Mouse (Mus musculus): ENCODE results near the gene Ctnnd2.
A peak's percentile ranks its signal among the peaks of the same experiment; 100 is the strongest.
"Not testable (repeated sequence)": the region's sequence is repeated elsewhere in the genome, so short reads cannot be mapped to it uniquely, and the experiment has no call there.

Ctnnd2 gene

DNA sequence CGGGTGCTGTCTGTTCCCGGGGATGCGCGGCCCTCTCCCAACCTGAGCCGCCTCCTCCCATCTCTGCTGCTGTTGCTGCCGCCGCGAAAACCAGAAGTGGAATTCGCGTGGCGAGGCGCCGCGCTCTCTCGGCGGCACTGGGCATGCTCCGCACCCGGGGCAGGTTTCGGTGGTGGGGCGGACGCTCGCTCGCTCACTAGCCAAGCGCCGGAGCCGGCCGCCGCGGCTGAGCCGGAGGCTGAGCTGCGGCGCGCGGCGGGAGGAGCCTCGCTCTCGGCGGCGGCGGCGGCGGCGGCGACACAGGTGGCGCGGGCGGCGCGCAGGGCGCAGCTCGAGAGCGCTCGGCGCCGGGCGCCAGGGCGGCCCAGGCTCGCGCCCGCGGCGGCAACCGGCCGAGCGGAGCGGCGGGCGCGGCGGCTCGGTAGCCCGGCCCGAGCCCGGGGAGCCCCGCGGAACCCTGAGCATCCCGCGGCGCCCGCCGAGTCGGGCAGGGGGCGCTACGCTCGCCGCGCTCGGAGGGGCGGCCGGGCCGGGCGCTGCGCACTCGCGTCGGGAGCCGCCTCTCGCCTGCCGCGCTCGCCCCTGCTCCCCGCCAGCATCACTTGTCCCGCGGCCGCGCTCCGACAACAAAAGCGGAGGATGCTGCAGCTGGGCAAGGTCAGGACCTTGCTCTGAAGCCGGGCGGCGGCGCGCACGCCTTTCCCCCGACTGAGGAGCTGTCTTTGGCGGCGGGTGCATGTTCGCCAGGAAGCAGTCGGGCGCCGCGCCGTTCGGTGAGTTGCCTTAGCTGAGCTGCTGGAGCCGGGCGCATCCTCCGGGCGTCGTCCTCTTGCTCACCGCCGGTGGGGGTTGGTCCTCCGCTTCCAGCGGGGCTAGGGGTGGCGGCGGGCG lies at the start of gene Ctnnd2:
Gene Ctnnd2 (plus strand): TSS at position 203 of the 891 bp plus-strand sequence.
- peak; percentile 63 to 78 for DNase-seq (ENCODE audit: low spot score in 2 of 2)

DNA sequence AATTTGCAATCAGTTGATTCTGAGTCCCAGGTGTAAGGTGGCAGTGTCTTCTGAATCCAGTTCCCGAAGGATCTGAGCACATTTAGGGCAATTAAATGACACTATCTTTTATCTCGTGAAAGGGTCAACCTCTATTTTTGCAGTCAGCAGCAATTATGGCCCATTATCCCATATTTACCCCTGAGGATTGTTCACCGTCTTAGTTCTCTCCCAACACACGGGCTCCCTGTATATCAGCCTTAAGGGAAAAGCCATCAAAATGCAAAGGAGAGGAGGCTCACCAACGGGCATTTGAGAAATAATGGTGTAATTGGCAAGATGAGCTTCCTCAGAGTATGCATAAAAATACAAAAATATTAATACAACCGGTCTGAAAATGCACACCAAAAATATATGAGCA lies 41.7 kb upstream of the Ctnnd2 start:
- DNase-seq (ENCODE audit: low spot score in 2 of 2): no peak

DNA sequence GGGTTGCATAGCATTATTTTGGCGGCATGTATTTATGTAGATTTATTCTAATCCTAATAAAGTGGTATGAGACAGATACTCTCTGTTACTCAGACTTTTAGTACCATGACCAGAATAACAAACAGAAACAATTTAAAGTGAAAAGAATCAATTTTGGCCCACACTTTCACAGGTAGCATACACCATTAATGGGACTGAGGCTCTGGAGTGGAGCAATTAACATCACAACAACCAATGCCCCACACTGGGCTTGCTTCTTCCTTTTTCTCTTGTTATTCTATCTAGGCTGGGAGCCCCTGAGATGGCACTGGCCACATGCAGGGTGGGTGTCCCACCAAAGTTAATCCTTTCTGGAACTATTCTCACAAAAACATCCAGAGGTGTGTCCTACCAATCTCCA lies 32.8 kb upstream of the Ctnnd2 start:
- not testable (repeated sequence) for DNase-seq (ENCODE audit: low spot score in 2 of 2)

DNA sequence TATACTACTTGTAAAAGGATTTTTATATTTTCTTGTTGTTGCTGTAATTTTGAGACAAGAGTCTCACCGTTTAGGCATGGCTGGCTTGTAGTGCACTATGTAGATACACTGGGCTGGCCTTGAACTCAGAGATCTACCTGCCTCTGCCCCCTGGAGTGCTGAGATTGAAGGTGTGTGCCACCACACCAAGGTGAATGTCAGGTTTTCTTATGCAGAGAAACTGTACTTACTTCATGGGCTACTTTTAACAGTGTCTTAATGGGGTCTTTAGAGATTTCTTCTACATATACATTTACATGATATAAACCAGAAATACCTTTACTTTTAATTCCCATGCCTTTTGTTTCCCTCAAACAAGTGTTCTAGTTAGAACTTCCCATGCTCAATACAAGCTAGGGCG lies 27.0 kb upstream of the Ctnnd2 start:
- no peak for DNase-seq (ENCODE audit: low spot score in 2 of 2)

DNA sequence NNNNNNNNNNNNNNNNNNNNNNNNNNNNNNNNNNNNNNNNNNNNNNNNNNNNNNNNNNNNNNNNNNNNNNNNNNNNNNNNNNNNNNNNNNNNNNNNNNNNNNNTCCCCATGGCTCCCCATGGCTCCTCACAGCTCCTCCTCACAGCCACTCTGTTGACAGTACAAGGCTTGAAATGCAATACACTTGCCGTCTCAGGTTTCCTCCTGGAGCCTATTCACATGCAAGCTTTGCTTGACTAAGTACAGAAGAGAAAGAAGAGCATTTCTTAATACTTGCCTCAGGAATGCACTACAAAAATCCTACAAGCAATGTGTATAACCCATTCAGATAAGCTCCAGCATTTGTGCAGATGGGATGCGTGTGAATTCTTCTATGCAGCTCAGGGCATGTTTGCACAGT lies 20.2 kb upstream of the Ctnnd2 start:
- no peak for DNase-seq (ENCODE audit: low spot score in 2 of 2)

DNA sequence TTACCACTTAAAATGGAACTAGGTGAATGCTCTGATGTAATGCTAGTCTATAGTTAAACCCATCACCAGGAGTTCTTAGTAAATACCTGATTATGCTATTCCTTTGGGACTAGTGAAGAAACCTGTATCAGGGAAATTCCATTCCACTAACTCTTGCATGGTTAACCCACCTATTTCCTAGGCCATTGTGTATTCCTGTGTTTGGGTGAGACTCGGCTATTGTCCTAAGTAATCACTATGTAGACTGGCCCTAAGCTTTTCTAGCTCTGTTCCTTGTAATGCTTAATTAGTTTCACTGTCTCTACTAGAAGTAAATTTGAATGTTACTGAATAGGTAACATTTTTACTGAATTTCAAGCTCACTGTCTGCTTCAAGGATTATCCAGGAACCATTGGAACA lies 14.4 kb upstream of the Ctnnd2 start:
- no peak for DNase-seq (ENCODE audit: low spot score in 2 of 2)

DNA sequence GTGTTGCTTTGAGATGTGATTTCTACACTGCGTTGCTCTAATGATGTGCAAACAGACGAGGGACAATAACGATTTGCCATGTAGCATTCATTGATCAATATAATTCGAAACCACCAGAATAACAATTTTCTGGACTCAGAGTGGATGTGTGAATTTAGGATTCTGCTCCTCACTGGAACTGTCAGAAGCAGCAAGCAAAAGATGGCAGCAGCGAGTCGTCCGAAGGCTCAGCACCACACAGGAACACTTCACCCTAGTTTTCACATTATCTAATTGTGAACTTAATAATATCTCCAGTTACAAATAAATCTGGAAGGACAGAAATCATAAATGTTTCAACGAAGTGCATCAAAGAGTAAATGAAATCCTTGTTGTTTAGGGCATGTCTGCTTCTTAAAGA lies 2.4 kb upstream of the Ctnnd2 start:
- no peak for DNase-seq (ENCODE audit: low spot score in 2 of 2)

DNA sequence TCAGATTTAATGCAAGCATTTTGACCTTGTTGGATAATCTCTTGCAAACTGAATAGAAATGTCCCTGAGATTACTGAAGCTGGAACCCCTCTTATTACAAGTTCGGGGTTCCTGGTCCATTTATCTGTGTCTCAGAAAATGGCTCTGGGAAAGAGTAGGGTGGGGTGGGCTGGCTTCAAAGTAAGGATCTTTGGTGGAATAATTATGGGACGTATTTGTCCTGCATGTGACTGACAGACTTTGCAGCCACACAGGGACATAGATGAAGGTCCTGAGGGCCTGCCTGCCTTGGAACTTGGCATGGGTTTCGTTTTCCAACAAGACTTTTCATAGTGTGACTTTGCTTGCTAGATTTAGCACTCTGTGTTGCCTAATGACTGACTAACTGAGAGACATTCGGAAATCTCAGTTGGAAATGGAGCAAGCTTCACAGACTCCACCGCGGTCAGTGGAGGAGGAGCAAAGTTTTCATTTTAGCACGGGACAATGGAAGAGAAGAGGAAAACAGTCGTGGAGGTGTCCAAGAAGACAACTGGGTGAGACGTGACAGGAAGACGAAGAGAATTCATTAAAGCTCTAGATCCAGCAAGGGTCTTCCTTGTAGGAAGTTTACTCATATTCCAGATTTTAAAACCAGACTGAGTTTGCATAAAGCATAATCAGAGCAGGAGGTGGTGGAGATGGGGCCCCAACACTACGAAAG lies 749 bp upstream of the Ctnnd2 start:
- DNase-seq (ENCODE audit: low spot score in 2 of 2): no peak

DNA sequence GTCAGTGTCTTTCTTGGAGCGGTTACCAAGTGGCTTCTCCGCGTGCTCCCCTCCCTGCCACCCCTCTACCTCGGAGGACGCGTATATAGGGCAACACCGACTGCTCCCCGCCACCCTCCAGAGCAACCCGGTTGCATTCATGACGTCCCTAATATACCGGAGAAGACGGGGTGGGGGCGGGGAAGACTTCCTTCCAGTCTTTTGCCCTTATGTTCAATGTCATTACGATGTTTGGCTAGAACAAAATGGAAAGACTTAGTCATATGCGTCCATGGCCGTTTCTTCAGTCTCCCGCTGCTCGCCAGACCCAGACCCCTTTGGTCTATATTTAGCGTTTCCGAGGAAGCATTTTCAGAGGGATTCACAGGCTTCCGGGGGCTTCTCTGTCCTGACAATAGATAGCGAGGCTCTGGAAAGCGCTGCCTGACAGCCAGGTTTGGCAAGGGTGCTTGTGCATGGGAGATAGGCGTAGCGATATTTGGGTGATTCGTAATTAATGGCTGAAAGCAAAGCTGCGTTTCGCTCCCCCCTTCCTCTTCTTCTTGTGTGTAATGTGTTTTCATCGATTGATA lies 1.1 kb downstream of the Ctnnd2 start:
- peak; percentile 22 to 28 for DNase-seq (ENCODE audit: low spot score in 2 of 2)

DNA sequence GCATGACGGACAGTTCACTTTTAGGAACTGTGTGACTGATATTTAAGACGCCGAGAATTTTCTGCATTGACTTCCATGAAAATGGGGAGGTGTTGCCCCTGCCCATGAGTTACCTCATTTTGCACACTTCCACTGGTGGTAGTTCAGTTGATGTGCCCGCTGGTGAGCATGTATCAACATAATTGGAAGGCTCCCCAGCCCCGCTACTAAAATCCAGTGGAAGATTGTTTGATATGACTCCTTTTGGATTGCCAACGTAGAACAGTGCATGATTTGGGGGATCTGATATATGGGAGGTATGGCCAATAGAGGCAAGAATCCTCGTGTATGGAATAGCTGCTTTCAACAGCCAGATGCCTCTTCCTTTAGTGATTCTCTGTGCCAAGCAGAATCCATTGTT lies 1.9 kb downstream of the Ctnnd2 start:
- DNase-seq (ENCODE audit: low spot score in 2 of 2): no peak

DNA sequence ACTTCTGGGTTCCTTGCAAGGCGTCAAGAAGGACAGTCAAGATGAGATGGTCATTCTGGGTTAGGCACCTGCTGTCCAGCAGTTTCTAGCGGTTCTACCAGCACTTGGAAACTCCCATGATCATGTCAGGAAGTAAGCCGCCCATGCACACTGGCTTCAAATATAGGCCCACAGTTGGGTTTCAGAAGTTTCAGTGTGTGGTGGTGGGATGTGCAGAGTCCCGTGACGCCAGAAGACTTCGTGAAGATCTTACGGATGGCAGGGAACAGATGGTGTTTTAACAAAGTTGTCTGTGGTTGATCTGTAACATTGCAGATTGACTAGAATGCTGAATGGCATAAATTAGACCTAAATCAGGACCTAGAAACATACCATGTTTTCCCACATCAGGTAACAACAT lies 11.6 kb downstream of the Ctnnd2 start:
- no peak for DNase-seq (ENCODE audit: low spot score in 2 of 2)

DNA sequence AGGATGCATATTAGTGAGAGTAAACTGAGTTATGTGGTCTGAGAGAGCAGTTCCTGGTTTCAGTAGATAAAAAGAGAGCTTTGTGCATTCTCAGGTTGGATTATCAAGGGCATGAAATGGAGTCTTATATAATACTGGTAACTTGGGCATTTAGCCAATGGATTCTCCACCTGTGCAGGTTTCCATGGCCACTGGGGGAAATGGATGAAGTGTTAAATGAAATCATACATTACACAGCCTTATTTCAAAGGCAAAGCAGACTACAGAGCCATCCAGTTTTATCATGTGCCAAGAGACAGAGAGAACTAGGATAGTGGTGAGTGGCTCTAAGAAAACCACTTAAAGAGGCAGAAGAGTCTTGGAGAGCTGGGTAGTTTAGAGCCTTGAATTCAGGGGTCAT lies 18.5 kb downstream of the Ctnnd2 start:
- DNase-seq (ENCODE audit: low spot score in 2 of 2): no peak

DNA sequence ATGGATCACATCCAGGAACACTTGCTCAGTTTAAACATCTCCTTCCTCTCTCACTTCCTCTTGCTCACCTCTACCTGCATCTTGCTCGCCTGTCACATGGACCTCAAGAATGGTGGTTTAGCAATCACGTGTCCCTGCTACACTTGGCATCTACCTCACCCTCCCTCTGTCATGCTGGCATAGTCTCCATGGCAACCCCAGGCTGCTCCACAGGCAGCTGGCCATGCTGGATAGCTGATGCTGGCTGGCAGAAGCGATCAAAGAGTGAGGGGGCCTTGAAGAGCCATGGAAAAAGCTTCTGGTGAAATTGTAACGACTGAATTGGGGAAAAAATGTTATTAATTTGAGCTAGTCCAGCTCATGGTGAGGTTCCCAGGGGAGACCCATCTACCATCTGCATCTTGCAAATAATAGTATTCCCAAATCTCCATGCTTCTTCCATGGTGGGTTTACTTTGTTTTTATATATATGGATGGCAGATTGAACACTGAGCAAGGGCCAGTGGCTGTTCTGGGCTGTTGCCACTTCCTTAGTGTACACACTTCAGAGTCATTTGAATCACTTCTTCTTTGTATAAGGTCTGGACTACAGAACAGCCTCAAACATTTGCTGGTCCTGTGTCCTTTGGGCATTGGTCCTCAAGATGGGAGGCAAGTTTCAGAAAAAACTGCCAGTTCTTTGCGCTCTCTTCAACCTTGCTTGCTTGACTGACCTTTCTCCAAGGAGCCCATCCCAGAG lies 19.7 kb downstream of the Ctnnd2 start:
- DNase-seq (ENCODE audit: low spot score in 2 of 2): no peak

DNA sequence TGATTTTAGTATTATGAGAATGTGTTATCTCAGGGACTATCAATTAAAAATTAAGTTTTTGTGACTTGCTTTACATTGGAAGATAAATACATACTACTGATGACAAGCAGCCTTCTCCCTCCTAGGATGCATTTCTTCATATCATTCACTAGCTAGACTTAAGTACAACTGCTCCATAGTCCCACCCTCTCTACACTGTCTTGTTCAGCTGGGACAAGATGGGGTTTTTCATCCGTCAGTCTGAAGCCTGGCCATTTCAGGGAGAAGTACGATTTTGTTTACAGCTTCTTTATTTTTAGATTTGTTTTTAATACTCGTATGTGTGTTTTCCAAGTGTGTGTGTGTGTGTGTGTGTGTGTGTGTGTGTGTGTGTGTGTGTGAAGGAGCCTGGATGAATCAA lies 26.0 kb downstream of the Ctnnd2 start:
- DNase-seq (ENCODE audit: low spot score in 2 of 2): no peak

DNA sequence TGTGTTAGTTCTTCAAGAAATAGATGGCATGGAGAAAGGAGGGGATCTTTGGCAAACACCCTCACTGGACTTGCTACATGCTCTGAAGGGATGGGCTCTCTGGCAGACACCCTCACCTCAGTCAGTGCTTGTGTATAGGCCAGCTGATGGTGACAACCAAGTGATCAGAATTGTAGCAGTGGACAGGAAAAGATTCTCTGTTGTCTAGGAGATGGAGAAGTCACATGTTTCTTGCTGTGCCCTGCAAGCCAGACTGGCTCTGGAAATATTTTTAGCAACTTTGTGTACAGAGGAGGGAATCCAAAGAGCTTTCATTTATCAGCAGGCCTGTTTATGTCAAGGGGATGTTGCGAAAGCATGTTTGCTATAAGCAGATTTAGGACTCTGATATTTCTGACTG lies 27.4 kb downstream of the Ctnnd2 start:
- no peak for DNase-seq (ENCODE audit: low spot score in 2 of 2)

DNA sequence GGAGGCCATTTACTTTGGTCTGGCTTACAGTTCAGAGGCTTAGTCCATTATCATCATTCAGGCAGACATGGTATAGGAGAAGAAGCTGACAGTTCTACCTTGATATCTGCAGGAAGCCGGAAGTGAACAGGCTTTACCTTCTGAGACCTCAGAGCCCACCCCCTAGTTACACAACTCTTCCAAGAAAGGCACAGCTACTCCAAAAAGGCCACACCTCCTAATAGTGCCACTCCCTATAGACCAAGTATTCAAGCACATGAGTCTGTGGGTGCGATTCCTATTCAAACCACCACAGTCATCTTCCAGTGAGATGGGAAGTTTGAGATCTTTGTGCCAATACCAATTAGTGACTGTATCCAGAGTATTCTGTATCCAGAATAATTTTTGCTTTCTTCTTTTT lies 28.8 kb downstream of the Ctnnd2 start:
- DNase-seq (ENCODE audit: low spot score in 2 of 2): no peak

DNA sequence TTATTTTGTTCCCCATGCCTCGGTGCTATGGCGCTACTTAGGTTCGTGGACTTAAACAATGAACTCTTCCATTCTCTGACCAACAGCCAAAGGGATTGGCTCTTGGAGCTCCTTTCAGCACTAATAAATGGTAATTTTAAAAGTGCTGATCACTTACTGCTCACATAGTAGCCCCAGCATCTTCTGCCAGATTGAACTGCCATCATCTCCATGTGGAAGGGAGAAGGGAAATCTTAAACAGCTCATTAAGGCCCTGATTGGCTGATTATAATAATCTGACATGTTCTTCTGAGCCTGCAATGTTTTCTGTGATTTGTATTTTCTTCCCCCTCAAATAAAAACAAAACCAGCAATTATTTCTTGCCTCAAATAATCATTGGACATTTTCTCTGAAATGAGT lies 29.2 kb downstream of the Ctnnd2 start:
- DNase-seq (ENCODE audit: low spot score in 2 of 2): no peak

DNA sequence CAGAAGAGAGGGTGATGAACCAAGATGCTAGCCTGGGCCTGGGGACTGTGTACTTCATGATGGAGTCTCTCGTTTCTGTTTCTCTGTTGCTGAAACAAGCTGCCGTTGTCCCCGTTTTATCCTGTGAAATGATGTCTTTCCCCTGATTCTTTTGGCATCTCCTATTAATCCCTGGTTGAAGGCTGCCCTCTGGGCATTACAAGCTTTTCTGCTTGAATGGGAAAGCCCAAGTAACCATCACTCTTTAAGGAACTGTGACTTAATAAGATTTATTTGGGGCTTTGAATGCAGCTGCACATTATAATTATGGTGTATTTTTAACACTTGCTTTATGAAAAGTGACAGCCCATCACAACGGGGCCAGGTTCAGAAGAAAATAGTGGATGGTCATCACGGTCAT lies 40.4 kb downstream of the Ctnnd2 start:
- no peak for DNase-seq (ENCODE audit: low spot score in 2 of 2)

DNA sequence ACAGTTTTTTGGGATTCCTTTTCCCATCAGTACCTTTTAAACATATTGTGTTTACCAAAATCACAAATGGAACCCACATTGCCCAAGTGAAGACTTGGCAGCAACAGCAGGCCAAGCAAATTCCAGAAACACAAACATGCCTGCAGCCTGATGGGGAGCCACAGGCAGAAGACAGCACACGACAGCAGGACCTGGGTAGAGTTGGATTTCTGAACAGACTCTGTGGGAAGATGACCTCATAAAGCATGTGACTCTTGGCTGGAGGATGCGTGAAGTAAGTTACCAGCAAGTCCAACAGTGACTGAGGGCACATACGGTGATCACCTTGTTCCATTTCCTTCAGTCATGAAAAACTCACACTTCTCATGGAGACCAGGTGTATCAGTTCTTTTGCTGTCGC lies 43.5 kb downstream of the Ctnnd2 start:
- no peak for DNase-seq (ENCODE audit: low spot score in 2 of 2)

DNA sequence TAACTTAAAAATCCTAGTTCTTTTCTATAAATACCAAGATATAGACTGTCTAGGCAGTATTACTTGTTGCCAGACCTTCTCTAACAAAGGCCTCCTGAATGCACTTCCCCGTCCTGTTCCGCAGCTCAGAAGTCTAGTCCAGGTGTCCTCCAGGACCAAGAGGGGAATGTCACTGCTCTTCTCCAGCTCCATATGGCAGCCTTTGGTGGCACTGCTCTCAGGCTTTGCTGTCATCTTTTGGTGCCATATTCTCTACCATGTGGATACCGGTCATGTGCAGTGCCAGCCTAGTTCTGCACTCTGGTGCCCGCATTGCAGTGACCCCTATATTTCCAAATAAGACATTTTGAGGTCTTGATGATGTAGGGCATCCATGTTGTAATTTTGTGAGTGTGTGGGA lies 56.7 kb downstream of the Ctnnd2 start:
- DNase-seq (ENCODE audit: low spot score in 2 of 2): no peak

DNA sequence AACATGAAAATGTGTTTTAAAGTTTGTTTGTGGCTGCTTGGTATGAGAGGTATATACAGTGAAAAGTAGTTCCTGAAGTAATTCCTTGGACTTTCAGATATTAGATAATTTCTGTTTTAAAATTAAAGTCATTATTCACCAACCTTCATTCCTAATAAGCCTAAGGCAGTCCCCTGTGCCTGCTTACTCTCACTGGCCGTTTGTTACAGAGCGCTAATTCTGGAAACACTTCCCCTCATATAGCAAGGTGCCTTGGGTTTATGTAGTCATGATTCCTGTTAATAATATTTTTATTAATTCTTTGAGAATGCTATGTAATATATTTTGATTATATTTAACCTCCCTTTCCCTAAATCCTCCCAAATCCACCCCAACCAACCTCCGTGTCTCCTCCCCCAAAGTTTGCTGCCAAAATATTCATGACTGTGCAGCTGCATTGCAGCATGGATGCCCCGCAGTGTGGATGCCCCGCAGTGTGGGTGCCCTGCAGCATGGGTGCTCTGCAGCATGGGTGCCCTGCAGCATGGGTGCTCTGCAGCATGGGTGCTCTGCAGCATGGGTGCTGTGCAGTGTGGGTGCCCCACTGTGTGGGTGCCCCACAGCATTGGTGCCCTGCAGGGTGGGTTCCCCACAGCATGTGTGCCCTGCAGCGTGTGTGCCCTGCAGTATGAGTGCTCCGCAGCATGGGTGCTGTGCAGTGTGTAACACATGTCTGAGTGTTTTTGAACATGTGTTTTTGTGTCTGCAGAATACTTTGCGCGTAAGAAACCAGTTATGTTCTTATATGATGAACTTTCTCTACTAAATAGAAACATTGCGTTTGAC lies 63.0 kb downstream of the Ctnnd2 start:
- DNase-seq (ENCODE audit: low spot score in 2 of 2): no peak
